Mouse (Mus musculus) kidney, embryonic 15.5 days (tissue): Measurements from ENCODE around the gene Sgip1. TPM values are rescaled to one million over a fixed set of nuclear protein-coding genes. Genes with fewer than 3 reads are reported as not detected.

ENCODE experiments used
- ATAC-seq: fragments of 200-750 bp; cut with Nextera tagmentation; replicated peaks from 2 replicates; pipeline ENCODE4 v1.8.0; 2017; ENCODE audit warnings: moderate TSS enrichment; ENCODE audit not compliant: low FRiP score
- H3K27ac ChIP-seq: fragments of 300-500 bp; sonication (generic); 2 replicates; pipeline ENCODE4 v1.5.1; 2015; ENCODE audit warnings: mild to moderate bottlenecking, inconsistent platforms
- H3K27me3 ChIP-seq: fragments of 300-500 bp; sonication (generic); 2 replicates; pipeline ENCODE4 v1.6.1; 2015; ENCODE audit warnings: inconsistent platforms
- H3K36me3 ChIP-seq: fragments of 300-500 bp; sonication (generic); 2 replicates; pipeline ENCODE4 v1.6.1; 2015; ENCODE audit warnings: inconsistent platforms
- H3K4me1 ChIP-seq: fragments of 300-500 bp; sonication (generic); 2 replicates; pipeline ENCODE4 v1.6.1; 2015; ENCODE audit warnings: inconsistent platforms
- H3K4me2 ChIP-seq: fragments of 300-500 bp; sonication (generic); 2 replicates; pipeline ENCODE4 v1.6.1; 2015; ENCODE audit warnings: moderate library complexity, mild to moderate bottlenecking, inconsistent platforms
- H3K4me3 ChIP-seq: fragments of 300-500 bp; sonication (generic); replicated peaks from 2 replicates; pipeline ENCODE4 v1.5.1; 2015; ENCODE audit warnings: mild to moderate bottlenecking, inconsistent platforms
- H3K9ac ChIP-seq: fragments of 300-500 bp; sonication (generic); 2 replicates; pipeline ENCODE4 v1.6.1; 2015; ENCODE audit warnings: mild to moderate bottlenecking, inconsistent platforms
- H3K9me3 ChIP-seq: fragments of 300-500 bp; sonication (generic); replicated peaks from 2 replicates; pipeline ENCODE4 v1.6.1; 2016; ENCODE audit warnings: inconsistent platforms
- WGBS: fragments of 180-500 bp; shearing (Covaris S2); methylation state at CpG from one replicate; pipeline ENCODE4 v1.1.7; 2015; ENCODE audit warnings: mixed read lengths; 5-methylcytosine and 5-hydroxymethylcytosine counted together
- polyA plus RNA-seq: library from polyadenylated mRNA; unstranded; fragments of >200 nt; fragmentation: Nextera tagmentation; extraction: Ambion mirVana; gene quantifications from 2 replicates; pipeline ENCODE4 v1.2.1, GENCODE M21; 2015

Sgip1 gene
- 8.8 and 10.5 TPM in 2 replicates for polyA plus RNA-seq

GRCm38 (mm10) chr4:102741287-102741686, at the start of gene Sgip1:
Sgip1 (plus strand) TSS chr4:102741297.
- Histone ChIP-seq H3K9me3 (no peaks in the 10 kb centered on the region), H3K4me3 (no peak within 1 kb of the TSS), H3K27me3 (no peaks in the 10 kb centered on the region), H3K36me3 (no peaks in the 10 kb centered on the region), H3K27ac (no peak within 1 kb of the TSS), H3K9ac (no peak within 1 kb of the TSS), H3K4me1 (no peaks in the 10 kb centered on the region), H3K4me2 (no peak within 1 kb of the TSS)
- no peak for ATAC-seq
- WGBS: 73% methylated on average over 8 of the region's 8 CpGs

- Histone ChIP-seq H3K9ac (no peak overlapping the region), H3K4me1 (no peaks in the 10 kb centered on the region), H3K27me3 (no peaks in the 10 kb centered on the region), H3K4me2 (no peak overlapping the region), H3K27ac (no peak overlapping the region), H3K4me3 (no peak overlapping the region), H3K9me3 (no peaks in the 10 kb centered on the region), H3K36me3 (no peaks in the 10 kb centered on the region)
- ATAC-seq: no peak
- 79% methylated on average over 4 of the region's 4 CpGs for WGBS
Measured at GRCm38 (mm10) chr4:102691402-102691801, 49.7 kb upstream of the Sgip1 start.

GRCm38 (mm10) chr4:102697966-102698365, 43.1 kb upstream of the Sgip1 start:
- Histone ChIP-seq H3K4me1 (no peaks in the 10 kb centered on the region), H3K9ac (no peak overlapping the region), H3K36me3 (no peaks in the 10 kb centered on the region), H3K9me3 (no peaks in the 10 kb centered on the region), H3K27ac (no peak overlapping the region), H3K4me2 (no peak overlapping the region), H3K4me3 (no peak overlapping the region), H3K27me3 (no peaks in the 10 kb centered on the region)
- ATAC-seq: no peak
- 95% methylated on average over 7 of the region's 7 CpGs for WGBS

- no peak for ATAC-seq
- Histone ChIP-seq H3K4me2 (no peak overlapping the region), H3K27me3 (no peaks in the 10 kb centered on the region), H3K4me3 (no peak overlapping the region), H3K36me3 (no peaks in the 10 kb centered on the region), H3K9ac (no peak overlapping the region), H3K4me1 (no peaks in the 10 kb centered on the region), H3K9me3 (no peaks in the 10 kb centered on the region), H3K27ac (no peak overlapping the region)
- WGBS: 72% methylated on average over 4 of the region's 4 CpGs
Measured at GRCm38 (mm10) chr4:102711731-102712130, 29.4 kb upstream of the Sgip1 start.

- Histone ChIP-seq H3K4me2 (no peak overlapping the region), H3K27ac (no peak overlapping the region), H3K4me1 (no peaks in the 10 kb centered on the region), H3K36me3 (no peaks in the 10 kb centered on the region), H3K27me3 (no peaks in the 10 kb centered on the region), H3K9ac (no peak overlapping the region), H3K9me3 (no peaks in the 10 kb centered on the region), H3K4me3 (no peak overlapping the region)
- ATAC-seq: no peak
Measured at GRCm38 (mm10) chr4:102715532-102715931, 25.6 kb upstream of the Sgip1 start.

- Histone ChIP-seq H3K27me3 (no peaks in the 10 kb centered on the region), H3K4me1 (no peaks in the 10 kb centered on the region), H3K4me3 (no peak overlapping the region), H3K27ac (no peak overlapping the region), H3K4me2 (no peak overlapping the region), H3K9me3 (no peaks in the 10 kb centered on the region), H3K36me3 (no peaks in the 10 kb centered on the region), H3K9ac (no peak overlapping the region)
- WGBS: 74% methylated on average over 5 of the region's 5 CpGs
- ATAC-seq: no peak
Measured at GRCm38 (mm10) chr4:102717123-102717828, 23.8 kb upstream of the Sgip1 start.

- ATAC-seq: no peak
- Histone ChIP-seq H3K9ac (no peak overlapping the region), H3K9me3 (no peaks in the 10 kb centered on the region), H3K27ac (no peak overlapping the region), H3K4me3 (no peak overlapping the region), H3K4me1 (no peaks in the 10 kb centered on the region), H3K4me2 (no peak overlapping the region), H3K36me3 (no peaks in the 10 kb centered on the region), H3K27me3 (no peaks in the 10 kb centered on the region)
- 11% methylated on average over 1 of the region's 1 CpGs for WGBS
Measured at GRCm38 (mm10) chr4:102719535-102719934, 21.6 kb upstream of the Sgip1 start.

- 72% methylated on average over 1 of the region's 1 CpGs for WGBS
- Histone ChIP-seq H3K36me3 (no peaks in the 10 kb centered on the region), H3K4me2 (no peak overlapping the region), H3K27me3 (no peaks in the 10 kb centered on the region), H3K9me3 (no peaks in the 10 kb centered on the region), H3K4me1 (no peaks in the 10 kb centered on the region), H3K9ac (no peak overlapping the region), H3K4me3 (no peak overlapping the region), H3K27ac (no peak overlapping the region)
- no peak for ATAC-seq
Measured at GRCm38 (mm10) chr4:102719951-102720350, 21.1 kb upstream of the Sgip1 start.

- Histone ChIP-seq H3K36me3 (no peaks in the 10 kb centered on the region), H3K4me3 (no peak overlapping the region), H3K9ac (no peak overlapping the region), H3K4me1 (no peaks in the 10 kb centered on the region), H3K4me2 (no peak overlapping the region), H3K9me3 (no peaks in the 10 kb centered on the region), H3K27me3 (no peaks in the 10 kb centered on the region), H3K27ac (no peak overlapping the region)
- 71% methylated on average over 5 of the region's 5 CpGs for WGBS
- ATAC-seq: no peak
Measured at GRCm38 (mm10) chr4:102724442-102724841, 16.7 kb upstream of the Sgip1 start.

- no peaks in the 10 kb centered on the region for H3K4me1 ChIP-seq
- 83% methylated on average over 3 of the region's 3 CpGs for WGBS
- H3K9me3 ChIP-seq: no peaks in the 10 kb centered on the region
- H3K27ac ChIP-seq: no peak overlapping the region
- no peak for ATAC-seq
- no peaks in the 10 kb centered on the region for H3K36me3 ChIP-seq
- no peaks in the 10 kb centered on the region for H3K27me3 ChIP-seq
- no peak overlapping the region for H3K4me2 ChIP-seq
- H3K4me3 ChIP-seq: no peak overlapping the region
- H3K9ac ChIP-seq: no peak overlapping the region
Measured at GRCm38 (mm10) chr4:102730976-102731375, 10.1 kb upstream of the Sgip1 start.

GRCm38 (mm10) chr4:102734022-102734657, 7.0 kb upstream of the Sgip1 start:
- Histone ChIP-seq H3K4me1 (no peaks in the 10 kb centered on the region), H3K27me3 (no peaks in the 10 kb centered on the region), H3K36me3 (no peaks in the 10 kb centered on the region), H3K4me2 (no peak overlapping the region), H3K9ac (no peak overlapping the region), H3K9me3 (no peaks in the 10 kb centered on the region), H3K27ac (no peak overlapping the region), H3K4me3 (no peak overlapping the region)
- ATAC-seq: no peak
- WGBS: 74% methylated on average over 9 of the region's 9 CpGs

- 76% methylated on average over 3 of the region's 3 CpGs for WGBS
- Histone ChIP-seq H3K27ac (no peak overlapping the region), H3K4me3 (no peak overlapping the region), H3K4me2 (no peak overlapping the region), H3K9ac (no peak overlapping the region), H3K9me3 (no peaks in the 10 kb centered on the region), H3K27me3 (no peaks in the 10 kb centered on the region), H3K36me3 (no peaks in the 10 kb centered on the region), H3K4me1 (no peaks in the 10 kb centered on the region)
- no peak for ATAC-seq
Measured at GRCm38 (mm10) chr4:102753334-102754090, 12.4 kb downstream of the Sgip1 start.
